Mouse (Mus musculus): ENCODE measurements around the gene U2af1l4. TPM values are rescaled to one million over a fixed set of nuclear protein-coding genes. Genes with fewer than 3 reads are reported as not detected.

U2af1l4 gene
- total RNA-seq (2021), result 10 to 100 TPM; 62.9 to 63.4 TPM

DNA sequence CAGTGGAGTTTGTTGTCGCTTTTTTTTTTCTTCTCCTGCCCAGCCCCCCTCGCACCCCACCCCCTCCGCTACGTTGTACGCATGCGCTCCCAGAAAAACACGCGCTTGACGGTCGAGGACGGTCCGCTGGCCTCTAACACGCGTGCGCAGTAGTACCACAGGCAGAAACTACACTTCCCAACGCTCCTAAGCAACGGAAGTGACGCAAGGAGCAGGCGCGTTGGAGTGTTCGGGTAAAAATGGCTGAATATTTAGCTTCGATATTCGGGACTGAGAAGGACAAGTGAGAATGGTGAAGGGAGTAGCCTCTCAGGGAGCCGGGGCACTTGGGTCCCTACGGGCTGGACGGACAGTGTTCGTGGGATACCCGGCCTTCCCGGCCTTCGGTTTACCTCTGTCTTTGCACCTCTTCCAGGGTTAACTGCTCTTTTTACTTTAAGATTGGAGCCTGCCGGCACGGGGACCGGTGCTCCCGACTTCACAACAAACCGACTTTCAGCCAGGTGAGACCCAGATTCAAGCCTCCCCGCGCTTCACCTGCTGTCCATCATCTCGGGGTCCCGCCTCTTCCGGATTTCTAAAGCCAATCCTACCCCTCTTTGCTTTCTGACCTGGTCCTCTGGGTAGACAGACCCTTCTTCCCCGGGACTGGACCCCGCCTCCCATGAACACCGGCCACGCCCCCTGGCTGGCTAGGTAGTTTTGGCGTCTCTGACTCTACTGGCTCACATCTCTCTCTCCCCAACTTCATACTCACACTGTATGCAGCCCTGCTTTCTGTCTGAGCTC is at the start of gene U2af1l4, which contains the start of the genes Gm49396 and Psenen:
U2af1l4 (plus strand) TSS at position 185 of the 789 bp plus-strand sequence.
Gm49396 (plus strand) TSS at position 228 of the 789 bp plus-strand sequence.
Psenen (minus strand) TSS at position 511 of the 789 bp plus-strand sequence.
- intact Hi-C loops (cut with DNase I), result no loop called here

DNA sequence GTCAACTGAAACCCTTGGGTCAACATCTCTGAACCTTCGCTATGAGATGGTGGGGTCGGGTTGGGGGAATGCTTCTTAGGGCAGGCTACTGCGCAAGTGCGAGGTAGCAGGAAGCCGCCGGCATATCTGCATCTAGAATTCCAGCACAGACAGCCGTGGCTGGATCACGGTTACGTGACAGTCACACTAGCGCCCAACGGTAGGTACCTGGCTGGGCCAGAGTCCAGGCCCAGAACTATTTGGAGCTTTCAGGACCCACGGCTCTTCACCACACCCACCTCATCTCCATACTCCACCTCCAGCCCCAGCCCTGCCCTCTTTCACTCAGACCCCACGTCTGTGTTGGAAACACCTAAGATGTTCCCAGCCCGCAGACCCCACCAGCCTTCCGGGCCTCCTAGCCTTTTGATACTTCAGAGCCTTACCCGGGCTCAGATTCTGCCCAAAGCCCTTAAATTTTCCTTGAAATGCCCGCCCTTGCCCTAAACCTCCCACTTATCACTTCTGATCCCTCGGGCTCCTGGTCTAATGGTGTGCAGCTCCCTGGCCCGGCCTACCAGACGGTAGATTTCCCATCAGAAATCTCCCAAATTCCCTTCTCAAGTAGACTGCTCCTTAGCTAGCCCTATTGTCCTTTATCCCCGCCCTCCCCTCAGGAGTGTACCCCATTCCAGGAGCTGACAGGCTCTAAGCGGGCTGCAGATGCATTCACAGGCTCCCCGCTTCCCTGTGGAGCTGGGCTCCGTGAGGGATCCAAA is 47.9 kb upstream of the U2af1l4 start:
- intact Hi-C loops (cut with DNase I), result no loop called here
- no peak for DNase-seq

More for the DNA sequence above, at the start of gene U2af1l4, which contains the start of the genes Gm49396 and Psenen:
- peak; percentile 91 to 94 for DNase-seq

DNA sequence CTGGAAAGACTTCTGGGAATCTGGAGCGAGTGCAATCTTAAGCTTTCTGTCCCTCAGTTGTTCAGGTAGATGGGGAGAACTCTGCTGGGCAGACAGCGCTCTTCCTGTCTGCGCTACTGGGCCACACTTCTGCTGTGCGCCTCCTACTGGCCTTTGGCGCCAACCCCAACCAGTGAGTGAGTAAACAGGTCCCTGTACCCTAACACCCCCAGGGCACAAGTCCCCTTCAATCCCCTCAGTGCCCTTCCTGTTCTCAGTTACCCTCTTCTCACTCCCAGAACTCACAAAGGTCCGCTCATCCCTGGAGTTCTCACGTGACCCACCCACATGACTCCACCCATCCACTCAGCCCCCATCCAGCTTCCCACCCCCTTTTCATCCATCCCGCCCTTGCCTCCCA is 44.8 kb upstream of the U2af1l4 start:
- intact Hi-C loops (cut with DNase I), result no loop called here
- no peak for DNase-seq

GRCm38 (mm10) chr7:30520396-30520795 is 42.7 kb upstream of the U2af1l4 start:
- intact Hi-C loops (cut with DNase I), result no loop called here
- no peak for DNase-seq

DNA sequence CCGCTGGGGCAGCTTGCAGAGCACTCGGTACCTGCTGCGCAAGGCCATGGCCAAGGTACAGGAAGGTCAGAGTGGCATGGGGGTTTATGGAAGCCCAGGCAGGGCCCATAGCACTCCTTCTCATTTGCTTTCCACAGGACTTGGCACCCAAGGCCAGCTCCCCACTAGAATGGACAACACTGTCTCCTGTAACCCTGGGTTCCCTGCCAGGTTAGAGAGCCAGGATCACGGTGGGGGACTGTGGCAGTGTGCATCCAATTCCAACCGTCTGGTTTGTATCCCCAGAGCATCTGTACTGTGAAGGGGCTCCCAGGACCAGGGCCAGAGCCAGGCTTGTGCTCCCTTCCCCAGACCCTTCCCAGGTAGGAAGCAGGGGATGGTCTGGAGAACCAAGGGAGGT is 42.2 kb upstream of the U2af1l4 start:
- DNase-seq, result no peak

DNA sequence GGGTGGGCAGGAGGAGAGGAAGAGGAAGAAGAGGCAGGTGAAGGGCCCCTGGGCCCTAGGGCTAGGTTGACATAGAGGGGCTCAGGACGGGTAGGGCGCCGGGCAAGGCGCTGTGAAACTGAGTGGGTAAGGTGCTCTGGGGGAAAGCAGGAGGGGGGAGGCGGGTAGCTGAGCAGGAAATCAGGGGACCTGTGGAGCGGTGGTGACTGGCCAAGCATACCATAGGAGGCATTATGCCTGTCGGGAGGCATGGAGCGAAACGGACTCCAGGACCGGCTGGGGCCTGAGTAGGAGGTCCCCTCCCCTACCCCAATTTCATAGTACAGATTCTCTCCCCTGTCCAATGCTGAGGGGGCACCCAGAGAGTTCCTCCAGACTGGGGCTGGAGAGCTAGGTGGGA is 40.2 kb upstream of the U2af1l4 start:
- intact Hi-C loops (cut with DNase I), result no loop called here
- no peak for DNase-seq

More for the DNA sequence above, 42.2 kb upstream of the U2af1l4 start:
- intact Hi-C loops (cut with DNase I), result no loop called here

DNA sequence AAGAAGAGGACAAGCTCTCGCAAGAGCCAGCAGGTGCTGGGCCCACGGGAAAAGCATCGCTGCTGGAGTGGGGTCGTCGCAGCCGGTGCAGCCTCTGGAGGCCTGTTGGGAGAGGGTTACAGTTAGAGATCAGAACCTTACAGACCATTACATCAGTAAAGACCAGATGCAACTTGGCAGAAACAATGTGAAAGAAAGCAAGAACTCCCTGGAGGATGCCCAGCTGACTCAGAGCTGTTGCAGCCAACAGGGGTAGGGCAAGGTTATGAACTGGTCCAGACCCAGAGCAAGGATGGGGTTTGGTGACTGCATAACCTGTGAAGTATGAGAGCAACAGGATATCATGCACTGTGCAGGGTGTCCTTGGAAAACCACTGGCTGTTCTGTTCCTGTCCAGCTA is 38.6 kb upstream of the U2af1l4 start:
- DNase-seq, result no peak
- intact Hi-C loops (cut with DNase I), result no loop called here

GRCm38 (mm10) chr7:30525954-30526353 is 37.1 kb upstream of the U2af1l4 start:
- intact Hi-C loops (cut with DNase I), result no loop called here
- DNase-seq, result no peak

- intact Hi-C loops (cut with DNase I), result no loop called here
Measured at GRCm38 (mm10) chr7:30526399-30526798, 36.7 kb upstream of the U2af1l4 start.

DNA sequence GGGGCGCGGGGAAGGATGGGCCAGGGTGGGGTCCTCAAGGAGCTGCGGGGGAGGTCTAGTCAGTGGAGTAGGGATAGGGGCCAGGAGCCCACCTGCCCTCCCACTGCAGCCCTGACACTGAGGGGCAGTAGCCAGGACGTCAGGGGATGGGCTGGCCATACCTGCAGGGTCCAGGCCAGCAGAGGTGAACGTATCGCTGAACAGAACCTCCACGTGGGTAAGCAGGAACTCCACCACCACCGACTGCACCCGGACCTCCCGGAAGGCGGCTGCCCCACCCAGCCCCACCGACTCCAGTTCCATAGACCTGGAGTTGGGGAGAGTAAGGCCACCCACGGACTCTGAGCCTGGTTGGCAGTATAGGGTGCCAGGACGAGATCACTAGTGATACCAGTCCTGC is 36.1 kb upstream of the U2af1l4 start:
- intact Hi-C loops (cut with DNase I), result no loop called here
- DNase-seq, result no peak

More at GRCm38 (mm10) chr7:30526399-30526798, 36.7 kb upstream of the U2af1l4 start:
- DNase-seq, result no peak

DNA sequence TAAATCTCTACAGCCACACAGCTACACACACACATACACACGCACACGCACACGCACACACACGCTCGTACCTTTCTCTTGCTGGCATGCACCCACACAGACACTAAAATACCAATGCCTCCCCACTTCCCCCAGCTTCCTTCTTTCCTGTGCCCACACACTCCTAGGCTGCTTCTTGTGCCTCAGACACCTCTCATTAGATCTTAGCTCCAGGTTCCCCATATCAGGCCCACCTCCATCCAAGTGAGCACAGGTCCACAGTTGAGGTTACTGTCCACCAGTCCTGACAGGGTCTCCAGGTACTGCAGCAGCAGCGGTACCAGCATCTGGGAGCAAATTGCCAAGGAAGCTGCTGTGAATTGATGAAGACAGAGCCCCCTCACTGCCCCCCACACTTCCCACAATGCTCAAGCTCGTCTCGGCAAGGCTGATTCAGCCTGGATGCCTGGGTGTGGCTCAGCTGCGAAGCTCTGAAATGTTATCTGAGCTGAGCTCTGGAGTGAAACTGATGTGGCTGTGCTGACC is 31.7 kb upstream of the U2af1l4 start:
- no peak for DNase-seq
- intact Hi-C loops (cut with DNase I), result no loop called here

- intact Hi-C loops (cut with DNase I), result no loop called here
- DNase-seq, result no peak
Measured at GRCm38 (mm10) chr7:30532931-30533330, 30.2 kb upstream of the U2af1l4 start.

- no peak for DNase-seq
- intact Hi-C loops (cut with DNase I), result no loop called here
Measured at GRCm38 (mm10) chr7:30533941-30534632, 29.0 kb upstream of the U2af1l4 start.

GRCm38 (mm10) chr7:30534633-30535577 is 28.2 kb upstream of the U2af1l4 start, which contains the start of gene Arhgap33:
Arhgap33 (minus strand) TSS chr7:30535060.
- peak; percentile 93 to 94 for DNase-seq
- intact Hi-C loops (cut with DNase I), result no loop called here

DNA sequence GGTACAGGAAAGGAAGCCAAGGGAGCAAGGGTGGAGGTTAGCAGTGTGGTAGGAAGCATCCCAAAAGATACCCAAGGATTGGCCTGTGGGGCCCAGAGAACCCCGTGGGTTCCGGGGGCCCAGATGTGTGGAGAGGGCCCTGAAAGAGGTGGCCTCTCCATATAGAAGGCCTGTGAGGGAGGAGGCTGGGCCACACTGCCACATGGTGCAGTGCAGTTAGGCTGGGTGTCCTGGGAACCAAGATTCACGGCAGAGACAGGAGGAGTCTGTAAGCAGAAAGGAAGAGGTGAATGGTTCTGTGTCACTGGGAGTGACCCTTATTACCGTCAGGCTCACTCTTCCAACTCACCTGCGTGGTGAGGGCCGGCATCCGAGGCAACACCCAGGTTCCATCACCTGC is 22.5 kb upstream of the U2af1l4 start:
- no peak for DNase-seq
- intact Hi-C loops (cut with DNase I), result no loop called here

DNA sequence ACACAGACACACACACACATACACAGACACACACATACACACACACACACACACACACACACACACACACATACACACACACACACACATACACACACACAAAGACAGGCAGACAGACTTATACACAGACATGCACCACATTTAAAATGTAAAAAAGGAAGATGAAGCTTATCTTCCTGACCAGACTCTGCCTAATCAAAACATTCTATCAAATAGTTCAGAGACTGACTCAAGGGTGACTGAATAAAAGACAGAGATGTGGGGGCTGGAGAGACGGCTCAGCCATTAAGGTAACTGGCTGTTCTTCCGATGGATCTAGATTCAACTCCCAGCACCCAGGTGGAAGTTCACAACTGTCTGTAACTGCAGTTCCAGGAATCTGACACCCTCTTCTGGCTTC is 18.8 kb upstream of the U2af1l4 start:
- DNase-seq, result no peak
- intact Hi-C loops (cut with DNase I), result no loop called here

DNA sequence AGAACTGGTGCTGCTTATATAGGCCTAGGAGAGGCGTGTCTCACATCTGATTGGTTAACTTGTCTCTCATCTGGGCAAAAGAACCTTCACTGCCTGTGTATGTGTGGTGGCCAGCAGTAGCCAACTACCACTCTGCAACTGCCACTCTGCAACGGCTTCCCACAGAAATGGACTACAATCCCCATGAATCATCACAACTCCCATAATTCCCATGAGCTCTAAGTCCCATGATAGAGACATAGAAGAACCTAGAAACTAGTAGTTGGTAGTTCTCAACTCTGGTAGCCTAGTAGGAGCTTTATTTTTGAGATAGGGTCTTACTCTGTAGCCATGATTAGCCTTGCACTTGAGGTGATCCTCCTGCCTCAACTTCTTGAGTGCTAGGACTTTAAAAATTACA is 13.2 kb upstream of the U2af1l4 start:
- DNase-seq, result no peak
- intact Hi-C loops (cut with DNase I), result loop anchor here (2.0 to 5.0 kb wide), 4 partner anchors 13 to 1033 kb away; partner anchors contain the start of genes Kmt2b, Prodh2 and Sipa1l3

- intact Hi-C loops (cut with DNase I), result loop anchor here (2.0 to 5.0 kb wide), 4 partner anchors 14 to 1033 kb away; partner anchors contain the start of genes Kmt2b, Prodh2 and Sipa1l3
- no peak for DNase-seq
Measured at GRCm38 (mm10) chr7:30550603-30551002, 12.5 kb upstream of the U2af1l4 start.

- intact Hi-C loops (cut with DNase I), result loop anchor here (2.0 to 5.0 kb wide), 4 partner anchors 15 to 1034 kb away; partner anchors contain the start of genes Kmt2b, Prodh2 and Sipa1l3
- no peak for DNase-seq
Measured at GRCm38 (mm10) chr7:30551445-30552101, 11.5 kb upstream of the U2af1l4 start.

Measured in heart, postnatal 36 days (tissue).